Mouse (Mus musculus): Measurements from ENCODE around the gene Brsk2. TPM values are rescaled to one million over a fixed set of nuclear protein-coding genes. Genes with fewer than 3 reads are reported as not detected.
A peak's percentile ranks its signal among the peaks of the same experiment; 100 is the strongest.

Gene Brsk2
- polyA plus RNA-seq, 1 experiment from 2014 or later, result 0.69 TPM

- Histone ChIP-seq H3K9ac (ENCODE audit: low read depth, low read length) (no peak overlapping the region), H3K4me2 (replicated peaks; ENCODE audit: low read depth, low read length) (no peak overlapping the region), H3K27me3 (ENCODE audit: control insufficient read depth, insufficient read depth, low read length) (no peaks in the 10 kb centered on the region), H3K4me3 (ENCODE audit: low read length) (no peak overlapping the region), H3K27ac (ENCODE audit: low read depth, low read length) (no peak overlapping the region), H3K4me1 (ENCODE audit: control insufficient read depth, insufficient read depth, low read length) (no peaks in the 10 kb centered on the region), H3K36me3 (ENCODE audit: control insufficient read depth, insufficient read depth, low read length) (no peaks in the 10 kb centered on the region), H3K9me3 (ENCODE audit: control insufficient read depth, low read length) (no peaks in the 10 kb centered on the region)
- WGBS, result 86% methylated on average over 3 of the region's 3 CpGs
- no peak for ATAC-seq (ENCODE audit: low FRiP score, low TSS enrichment)
These were observed 11.9 kb downstream of the Brsk2 start for GRCm38 (mm10) chr7:141961491-141961890.

DNA sequence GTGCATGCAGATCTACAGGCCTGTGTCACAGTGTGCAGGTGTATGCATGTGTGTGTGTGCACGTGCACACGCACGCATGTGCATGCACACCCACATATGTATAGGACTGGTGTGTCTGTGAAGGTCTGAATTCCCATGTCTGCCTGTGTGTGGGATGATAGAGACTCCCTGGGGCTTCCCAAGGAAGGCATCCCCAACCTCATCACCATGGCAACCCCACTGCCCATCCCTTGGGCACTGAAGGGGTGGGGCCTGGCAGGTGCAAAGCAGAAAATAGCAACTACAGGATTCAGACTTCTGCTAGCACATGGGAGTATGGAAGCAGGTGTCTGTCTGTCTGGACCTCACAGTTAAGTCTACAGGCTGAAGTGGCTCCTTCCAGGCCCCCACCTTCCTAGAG, 13.0 kb downstream of the Brsk2 start:
- Histone ChIP-seq H3K27me3 (ENCODE audit: control insufficient read depth, insufficient read depth, low read length) (no peaks in the 10 kb centered on the region), H3K36me3 (ENCODE audit: control insufficient read depth, insufficient read depth, low read length) (no peaks in the 10 kb centered on the region), H3K9me3 (ENCODE audit: control insufficient read depth, low read length) (no peaks in the 10 kb centered on the region), H3K4me2 (replicated peaks; ENCODE audit: low read depth, low read length) (no peak overlapping the region), H3K27ac (ENCODE audit: low read depth, low read length) (no peak overlapping the region), H3K4me3 (ENCODE audit: low read length) (no peak overlapping the region), H3K9ac (ENCODE audit: low read depth, low read length) (no peak overlapping the region), H3K4me1 (ENCODE audit: control insufficient read depth, insufficient read depth, low read length) (no peaks in the 10 kb centered on the region)
- no peak for ATAC-seq (ENCODE audit: low FRiP score, low TSS enrichment)
- 91% methylated on average over 3 of the region's 3 CpGs for WGBS

DNA sequence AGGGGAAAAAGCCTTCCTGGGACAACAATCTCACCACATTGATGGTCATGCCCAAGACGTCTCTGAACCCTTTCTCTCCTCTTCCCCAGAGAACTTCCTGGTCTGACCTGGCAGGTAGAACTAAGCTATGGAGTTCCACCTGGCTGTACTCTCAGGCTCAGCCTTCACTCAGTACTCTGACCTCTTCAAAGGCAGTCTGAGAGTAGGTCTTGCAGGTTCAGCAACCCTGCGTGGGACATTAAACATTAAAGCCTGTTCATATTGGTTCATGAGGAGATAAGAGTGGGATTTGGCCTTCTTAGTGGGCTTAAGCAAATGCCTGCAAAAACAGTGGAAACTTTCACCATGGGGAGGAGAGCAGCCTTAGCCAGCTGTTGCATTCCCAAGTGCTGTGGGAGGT, 16.7 kb downstream of the Brsk2 start:
- 69% methylated on average over 2 of the region's 2 CpGs for WGBS
- no peak overlapping the region for H3K4me3 ChIP-seq (ENCODE audit: low read length)
- no peak overlapping the region for H3K27ac ChIP-seq (ENCODE audit: low read depth, low read length)
- H3K27me3 ChIP-seq (ENCODE audit: control insufficient read depth, insufficient read depth, low read length), result no peaks in the 10 kb centered on the region
- H3K36me3 ChIP-seq (ENCODE audit: control insufficient read depth, insufficient read depth, low read length), result no peaks in the 10 kb centered on the region
- ATAC-seq (ENCODE audit: low FRiP score, low TSS enrichment), result no peak
- no peak overlapping the region for H3K9ac ChIP-seq (ENCODE audit: low read depth, low read length)
- no peaks in the 10 kb centered on the region for H3K4me1 ChIP-seq (ENCODE audit: control insufficient read depth, insufficient read depth, low read length)
- H3K4me2 ChIP-seq (replicated peaks; ENCODE audit: low read depth, low read length), result no peak overlapping the region
- H3K9me3 ChIP-seq (ENCODE audit: control insufficient read depth, low read length), result no peaks in the 10 kb centered on the region

DNA sequence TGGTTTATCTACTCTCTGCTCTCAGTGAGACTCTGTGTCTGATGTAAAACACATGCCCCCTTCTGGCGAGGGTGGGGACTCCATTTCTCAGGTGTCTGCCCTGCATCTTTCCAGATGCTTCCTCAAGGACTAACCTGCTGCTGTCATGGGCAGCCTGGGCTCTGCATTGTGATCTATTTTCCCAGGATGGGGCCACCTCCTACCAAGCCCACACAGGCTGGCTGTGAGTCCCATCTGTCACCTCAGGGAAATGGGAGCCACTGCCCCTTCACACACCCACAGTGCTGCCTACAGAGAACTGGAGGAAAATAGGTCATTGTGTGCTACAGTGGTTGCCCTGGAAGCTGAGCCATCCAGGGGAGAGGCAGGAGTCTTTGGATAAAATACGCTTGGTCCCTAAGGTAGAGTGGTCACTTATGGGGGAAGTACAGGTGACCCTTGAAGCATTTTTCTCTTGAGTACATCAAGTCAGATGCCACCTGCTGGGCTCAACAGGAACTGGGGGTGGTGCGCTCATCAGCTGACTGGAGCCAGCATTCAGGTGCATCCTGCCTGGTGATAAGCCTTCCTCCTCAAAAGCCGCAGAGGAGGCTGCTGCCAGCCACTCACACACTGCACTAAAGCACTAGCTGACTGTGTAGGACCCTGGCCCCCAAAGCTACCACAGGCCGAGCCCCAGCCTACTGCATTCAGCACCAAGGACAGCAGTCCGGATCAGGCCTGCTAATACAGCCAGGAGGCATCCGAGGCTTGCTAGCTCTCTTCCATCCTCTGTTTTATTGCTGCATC, 23.5 kb downstream of the Brsk2 start:
- 24% methylated on average over 7 of the region's 7 CpGs for WGBS

GRCm38 (mm10) chr7:141978003-141978402, 28.5 kb downstream of the Brsk2 start:
- no peak overlapping the region for H3K4me3 ChIP-seq (ENCODE audit: low read length)
- no peak overlapping the region for H3K4me2 ChIP-seq (replicated peaks; ENCODE audit: low read depth, low read length)
- 79% methylated on average over 6 of the region's 6 CpGs for WGBS
- ATAC-seq (ENCODE audit: low FRiP score, low TSS enrichment), result no peak
- no peaks in the 10 kb centered on the region for H3K4me1 ChIP-seq (ENCODE audit: control insufficient read depth, insufficient read depth, low read length)
- no peaks in the 10 kb centered on the region for H3K9me3 ChIP-seq (ENCODE audit: control insufficient read depth, low read length)
- no peaks in the 10 kb centered on the region for H3K36me3 ChIP-seq (ENCODE audit: control insufficient read depth, insufficient read depth, low read length)
- no peaks in the 10 kb centered on the region for H3K27me3 ChIP-seq (ENCODE audit: control insufficient read depth, insufficient read depth, low read length)
- H3K27ac ChIP-seq (ENCODE audit: low read depth, low read length), result no peak overlapping the region
- no peak overlapping the region for H3K9ac ChIP-seq (ENCODE audit: low read depth, low read length)

More for the DNA sequence above, 23.5 kb downstream of the Brsk2 start:
- no peak overlapping the region for H3K27ac ChIP-seq (ENCODE audit: low read depth, low read length)
- no peak overlapping the region for H3K4me2 ChIP-seq (replicated peaks; ENCODE audit: low read depth, low read length)
- H3K4me3 ChIP-seq (ENCODE audit: low read length), result no peak overlapping the region
- no peaks in the 10 kb centered on the region for H3K36me3 ChIP-seq (ENCODE audit: control insufficient read depth, insufficient read depth, low read length)
- no peak overlapping the region for H3K9ac ChIP-seq (ENCODE audit: low read depth, low read length)
- no peaks in the 10 kb centered on the region for H3K9me3 ChIP-seq (ENCODE audit: control insufficient read depth, low read length)
- H3K4me1 ChIP-seq (ENCODE audit: control insufficient read depth, insufficient read depth, low read length), result no peaks in the 10 kb centered on the region
- H3K27me3 ChIP-seq (ENCODE audit: control insufficient read depth, insufficient read depth, low read length), result no peaks in the 10 kb centered on the region
- peak; percentile 63 for ATAC-seq (ENCODE audit: low FRiP score, low TSS enrichment)

GRCm38 (mm10) chr7:141979247-141979646, 29.7 kb downstream of the Brsk2 start:
- H3K27me3 ChIP-seq (ENCODE audit: control insufficient read depth, insufficient read depth, low read length), result no peaks in the 10 kb centered on the region
- H3K36me3 ChIP-seq (ENCODE audit: control insufficient read depth, insufficient read depth, low read length), result no peaks in the 10 kb centered on the region
- whole genome bisulfite sequencing, result 90% methylated on average over 4 of the region's 4 CpGs
- H3K4me2 ChIP-seq (replicated peaks; ENCODE audit: low read depth, low read length), result no peak overlapping the region
- H3K9me3 ChIP-seq (ENCODE audit: control insufficient read depth, low read length), result no peaks in the 10 kb centered on the region
- H3K4me3 ChIP-seq (ENCODE audit: low read length), result no peak overlapping the region
- no peak for ATAC-seq (ENCODE audit: low FRiP score, low TSS enrichment)
- H3K27ac ChIP-seq (ENCODE audit: low read depth, low read length), result no peak overlapping the region
- no peaks in the 10 kb centered on the region for H3K4me1 ChIP-seq (ENCODE audit: control insufficient read depth, insufficient read depth, low read length)
- H3K9ac ChIP-seq (ENCODE audit: low read depth, low read length), result no peak overlapping the region

DNA sequence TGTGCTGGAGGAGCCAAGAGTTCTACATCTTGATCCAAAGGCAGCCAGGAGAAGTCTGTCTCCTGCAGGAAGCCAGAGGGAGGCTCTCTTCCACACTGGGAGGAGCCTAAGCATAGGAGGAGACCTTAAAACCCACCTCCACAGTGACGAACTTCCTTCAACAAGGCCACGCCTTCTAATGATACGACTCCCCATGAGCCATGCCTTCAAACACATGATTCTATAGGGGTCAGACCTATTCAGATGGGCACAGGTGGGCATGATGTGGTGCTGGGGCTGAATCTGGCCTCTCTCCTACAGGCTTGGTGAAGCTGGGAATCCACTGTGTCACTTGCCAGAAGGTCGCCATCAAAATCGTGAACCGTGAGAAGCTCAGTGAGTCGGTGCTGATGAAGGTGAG, 31.7 kb downstream of the Brsk2 start:
- H3K4me1 ChIP-seq (ENCODE audit: control insufficient read depth, insufficient read depth, low read length), result no peaks in the 10 kb centered on the region
- no peak overlapping the region for H3K27ac ChIP-seq (ENCODE audit: low read depth, low read length)

GRCm38 (mm10) chr7:141988314-141988806, 38.8 kb downstream of the Brsk2 start:
- no peaks in the 10 kb centered on the region for H3K36me3 ChIP-seq (ENCODE audit: control insufficient read depth, insufficient read depth, low read length)
- no peak overlapping the region for H3K27ac ChIP-seq (ENCODE audit: low read depth, low read length)
- H3K27me3 ChIP-seq (ENCODE audit: control insufficient read depth, insufficient read depth, low read length), result no peaks in the 10 kb centered on the region
- no peaks in the 10 kb centered on the region for H3K4me1 ChIP-seq (ENCODE audit: control insufficient read depth, insufficient read depth, low read length)
- WGBS, result 85% methylated on average over 7 of the region's 7 CpGs
- no peak overlapping the region for H3K4me2 ChIP-seq (replicated peaks; ENCODE audit: low read depth, low read length)
- H3K9me3 ChIP-seq (ENCODE audit: control insufficient read depth, low read length), result no peaks in the 10 kb centered on the region
- H3K4me3 ChIP-seq (ENCODE audit: low read length), result no peak overlapping the region
- ATAC-seq (ENCODE audit: low FRiP score, low TSS enrichment), result peak; percentile 11; the same call in 1 of the 2 replicates
- H3K9ac ChIP-seq (ENCODE audit: low read depth, low read length), result no peak overlapping the region

More for the DNA sequence above, 31.7 kb downstream of the Brsk2 start:
- no peak overlapping the region for H3K9ac ChIP-seq (ENCODE audit: low read depth, low read length)
- H3K4me3 ChIP-seq (ENCODE audit: low read length), result no peak overlapping the region
- no peaks in the 10 kb centered on the region for H3K36me3 ChIP-seq (ENCODE audit: control insufficient read depth, insufficient read depth, low read length)
- 86% methylated on average over 7 of the region's 7 CpGs for WGBS
- no peaks in the 10 kb centered on the region for H3K27me3 ChIP-seq (ENCODE audit: control insufficient read depth, insufficient read depth, low read length)
- no peaks in the 10 kb centered on the region for H3K9me3 ChIP-seq (ENCODE audit: control insufficient read depth, low read length)
- H3K4me2 ChIP-seq (replicated peaks; ENCODE audit: low read depth, low read length), result no peak overlapping the region
- no peak for ATAC-seq (ENCODE audit: low FRiP score, low TSS enrichment)

DNA sequence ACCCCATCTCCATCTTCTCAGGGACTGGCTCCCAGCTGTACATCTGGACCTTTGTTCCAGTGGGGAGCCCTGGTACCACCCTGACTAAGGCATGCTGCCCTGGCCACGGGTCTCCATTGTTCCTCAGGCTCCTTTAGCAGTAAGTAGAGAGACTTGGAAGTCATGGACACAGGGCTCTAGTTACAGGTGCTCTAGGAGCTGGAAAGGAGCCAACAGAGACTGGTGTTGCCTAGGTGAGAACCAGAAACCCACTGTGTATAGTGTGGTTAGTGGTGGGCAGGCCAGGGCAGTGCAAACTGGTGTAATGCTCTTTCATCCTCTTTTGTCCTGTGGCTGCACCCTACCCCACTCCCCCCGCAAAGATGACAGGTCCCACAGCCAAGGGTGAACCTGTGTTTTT, 41.6 kb downstream of the Brsk2 start:
- Histone ChIP-seq H3K36me3 (ENCODE audit: control insufficient read depth, insufficient read depth, low read length) (no peaks in the 10 kb centered on the region), H3K4me3 (ENCODE audit: low read length) (no peak overlapping the region), H3K27me3 (ENCODE audit: control insufficient read depth, insufficient read depth, low read length) (no peaks in the 10 kb centered on the region), H3K9me3 (ENCODE audit: control insufficient read depth, low read length) (no peaks in the 10 kb centered on the region), H3K27ac (ENCODE audit: low read depth, low read length) (no peak overlapping the region), H3K4me1 (ENCODE audit: control insufficient read depth, insufficient read depth, low read length) (no peaks in the 10 kb centered on the region), H3K9ac (ENCODE audit: low read depth, low read length) (no peak overlapping the region), H3K4me2 (replicated peaks; ENCODE audit: low read depth, low read length) (no peak overlapping the region)
- WGBS, result 74% methylated on average over 2 of the region's 2 CpGs
- no peak for ATAC-seq (ENCODE audit: low FRiP score, low TSS enrichment)
